Mouse (Mus musculus) embryonic facial prominence, embryonic 10.5 days (tissue): ENCODE measurements around the gene Tsc22d4. TPM values are rescaled to one million over a fixed set of nuclear protein-coding genes. Genes with fewer than 3 reads are reported as not detected.

ENCODE experiments used
- DNase-seq: peaks from one replicate; pipeline ENCODE4 v3.0.0-alpha.2; 2017; ENCODE audit warnings: low spot score
- H3K27ac ChIP-seq: fragments of 300-500 bp; sonication (generic); replicated peaks from 2 replicates; pipeline ENCODE4 v1.5.1; 2016; ENCODE audit warnings: mild to moderate bottlenecking
- H3K27me3 ChIP-seq: fragments of 300-500 bp; sonication (generic); replicated peaks from 2 replicates; pipeline ENCODE4 v1.6.1; 2016; ENCODE audit warnings: low read depth, mild to moderate bottlenecking; ENCODE audit not compliant: poor library complexity, severe bottlenecking
- H3K36me3 ChIP-seq: fragments of 300-500 bp; sonication (generic); replicated peaks from 2 replicates; pipeline ENCODE4 v1.6.1; 2016; ENCODE audit warnings: mild to moderate bottlenecking, moderate library complexity
- H3K4me1 ChIP-seq: fragments of 300-500 bp; sonication (generic); 2 replicates; pipeline ENCODE4 v1.6.1; 2016
- H3K4me3 ChIP-seq: fragments of 300-500 bp; sonication (generic); 2 replicates; pipeline ENCODE4 v1.5.1; 2016; ENCODE audit warnings: mild to moderate bottlenecking, moderate library complexity
- H3K9me3 ChIP-seq: fragments of 300-500 bp; sonication (generic); 2 replicates; pipeline ENCODE4 v1.6.1; 2016; ENCODE audit warnings: mild to moderate bottlenecking
- WGBS: fragments of 180-500 bp; shearing (Covaris S2); methylation state at CpG from one replicate; pipeline ENCODE4 v1.1.7; 2016; 5-methylcytosine and 5-hydroxymethylcytosine counted together
- polyA plus RNA-seq: library from polyadenylated mRNA; unstranded; fragments of >200 nt; fragmentation: Nextera tagmentation; extraction: Ambion mirVana; gene quantifications from 2 replicates; pipeline ENCODE4 v1.2.1, GENCODE M21; 2016

Gene Tsc22d4
- polyA plus RNA-seq, 1 experiment from 2014 or later, result 94.3 TPM

DNA sequence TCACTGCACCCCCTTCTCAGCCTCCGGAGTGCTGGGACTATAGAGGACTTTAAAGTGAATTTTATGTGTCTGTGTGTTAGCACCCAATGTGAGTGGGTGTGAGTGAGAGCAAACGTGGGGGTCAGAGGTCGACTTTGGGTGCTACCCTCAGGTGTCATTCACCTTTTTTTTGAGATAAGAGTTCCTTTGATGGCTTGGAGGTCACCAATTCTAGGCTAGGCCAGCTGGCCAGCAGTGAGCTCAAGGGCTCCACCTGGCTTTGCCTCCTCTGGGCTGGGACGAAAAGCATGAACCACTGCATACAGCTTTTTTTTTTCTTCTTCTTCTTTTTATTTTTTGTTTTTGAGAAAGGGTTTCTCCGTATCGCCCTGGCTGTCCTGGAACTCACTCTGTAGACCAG is 18.8 kb upstream of the Tsc22d4 start:
- 0 out of 2 replicates have a peak, but pooled peaks cover 15% of the 10 kb centered on the region for H3K27me3 ChIP-seq
- H3K36me3 ChIP-seq, result peaks cover 10% of the 10 kb centered on the region
- WGBS, result 73% methylated on average over 6 of the region's 6 CpGs
- H3K27ac ChIP-seq, result no peak overlapping the region
- DNase-seq, result no peak
- peaks cover 6% of the 10 kb centered on the region for H3K4me1 ChIP-seq
- no peak overlapping the region for H3K4me3 ChIP-seq
- H3K9me3 ChIP-seq, result no peaks in the 10 kb centered on the region

- Histone ChIP-seq H3K36me3 (peaks cover 67% of the 10 kb centered on the region), H3K27ac (peak overlapping the region; percentile 83), H3K27me3 (0 out of 2 replicates have a peak, but pooled peaks cover 7% of the 10 kb centered on the region), H3K9me3 (no peaks in the 10 kb centered on the region), H3K4me1 (peaks cover 44% of the 10 kb centered on the region), H3K4me3 (peak overlapping the region; percentile 15; the same call in 1 of the 2 replicates)
- DNase-seq, result peak; percentile 23
- 79% methylated on average over 12 of the region's 12 CpGs for WGBS
Observed at GRCm38 (mm10) chr5:137733638-137734288, 11.8 kb upstream of the Tsc22d4 start.

GRCm38 (mm10) chr5:137734289-137735061 is 11.1 kb upstream of the Tsc22d4 start:
- H3K4me3 ChIP-seq, result peak overlapping the region; percentile 15

GRCm38 (mm10) chr5:137737400-137737940 is 8.1 kb upstream of the Tsc22d4 start:
- no peak for DNase-seq
- Histone ChIP-seq H3K27me3 (no peaks in the 10 kb centered on the region), H3K9me3 (no peaks in the 10 kb centered on the region), H3K4me3 (peak overlapping the region; percentile 23; the same call in 1 of the 2 replicates), H3K4me1 (peaks cover 72% of the 10 kb centered on the region), H3K36me3 (peaks cover 51% of the 10 kb centered on the region), H3K27ac (peak overlapping the region; percentile 51)
- WGBS, result 86% methylated on average over 6 of the region's 6 CpGs

More at GRCm38 (mm10) chr5:137734289-137735061, 11.1 kb upstream of the Tsc22d4 start:
- Histone ChIP-seq H3K27me3 (0 out of 2 replicates have a peak, but pooled peaks cover 7% of the 10 kb centered on the region), H3K27ac (peak overlapping the region; percentile 83), H3K36me3 (peaks cover 67% of the 10 kb centered on the region), H3K4me1 (peaks cover 52% of the 10 kb centered on the region), H3K9me3 (no peaks in the 10 kb centered on the region)
- WGBS, result 70% methylated on average over 6 of the region's 6 CpGs
- DNase-seq, result peak; percentile 84

- no peak for DNase-seq
- Histone ChIP-seq H3K27ac (peak overlapping the region; percentile 21; the same call in 1 of the 2 replicates), H3K4me1 (peaks cover 65% of the 10 kb centered on the region), H3K27me3 (no peaks in the 10 kb centered on the region), H3K9me3 (no peaks in the 10 kb centered on the region), H3K4me3 (peak overlapping the region; percentile 89; the same call in 1 of the 2 replicates), H3K36me3 (peaks cover 41% of the 10 kb centered on the region)
- WGBS, result 53% methylated on average over 5 of the region's 5 CpGs
Observed at GRCm38 (mm10) chr5:137738516-137738915, 7.0 kb upstream of the Tsc22d4 start.

- DNase-seq, result no peak
- WGBS, result 60% methylated on average over 9 of the region's 9 CpGs
- H3K27ac ChIP-seq, result peak overlapping the region; percentile 21; the same call in 1 of the 2 replicates
- H3K27me3 ChIP-seq, result no peaks in the 10 kb centered on the region
- peaks cover 55% of the 10 kb centered on the region for H3K4me1 ChIP-seq
- H3K4me3 ChIP-seq, result peak overlapping the region; percentile 89; the same call in 1 of the 2 replicates
- peaks cover 33% of the 10 kb centered on the region for H3K36me3 ChIP-seq
- H3K9me3 ChIP-seq, result no peaks in the 10 kb centered on the region
Observed at GRCm38 (mm10) chr5:137739471-137739870, 6.1 kb upstream of the Tsc22d4 start.

DNA sequence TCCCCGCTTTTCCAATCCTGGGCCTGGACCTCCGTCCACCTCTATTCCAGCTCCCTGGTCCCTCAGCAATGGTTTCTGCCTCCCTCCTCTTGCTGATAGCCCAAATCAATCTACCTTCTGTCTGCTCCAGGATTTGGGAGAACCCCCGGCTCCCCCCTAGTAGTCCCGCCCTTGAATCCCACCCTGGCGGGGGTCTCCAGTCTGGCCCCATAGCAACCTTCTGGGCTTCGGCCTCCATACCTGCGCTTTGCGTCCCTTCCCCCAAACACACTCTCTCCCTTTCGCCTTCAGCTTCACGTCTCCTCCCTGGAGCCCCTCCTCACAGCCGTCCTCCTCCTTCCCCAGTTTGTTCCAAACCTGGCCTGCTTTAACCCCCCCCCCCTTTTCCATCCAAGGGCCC is 5.0 kb upstream of the Tsc22d4 start:
- peak; percentile 45 for DNase-seq
- Histone ChIP-seq H3K27ac (peak overlapping the region; percentile 91), H3K36me3 (peaks cover 23% of the 10 kb centered on the region), H3K4me3 (peak overlapping the region; percentile 89), H3K27me3 (no peaks in the 10 kb centered on the region), H3K4me1 (peaks cover 49% of the 10 kb centered on the region), H3K9me3 (no peaks in the 10 kb centered on the region)
- 11% methylated on average over 11 of the region's 11 CpGs for WGBS

GRCm38 (mm10) chr5:137741023-137741931 is 4.3 kb upstream of the Tsc22d4 start, which contains the start of gene Nyap1:
TSS of gene Nyap1 (minus strand) at chr5:137741607.
- Histone ChIP-seq H3K4me3 (peak within 1 kb of the TSS; percentile 89), H3K36me3 (peaks cover 15% of the 10 kb centered on the region), H3K4me1 (peaks cover 53% of the 10 kb centered on the region), H3K27me3 (no peaks in the 10 kb centered on the region), H3K9me3 (no peaks in the 10 kb centered on the region), H3K27ac (peak within 1 kb of the TSS; percentile 91)
- WGBS, result under 1% methylated on average over 71 of the region's 71 CpGs
- peak; percentile 90 for DNase-seq

DNA sequence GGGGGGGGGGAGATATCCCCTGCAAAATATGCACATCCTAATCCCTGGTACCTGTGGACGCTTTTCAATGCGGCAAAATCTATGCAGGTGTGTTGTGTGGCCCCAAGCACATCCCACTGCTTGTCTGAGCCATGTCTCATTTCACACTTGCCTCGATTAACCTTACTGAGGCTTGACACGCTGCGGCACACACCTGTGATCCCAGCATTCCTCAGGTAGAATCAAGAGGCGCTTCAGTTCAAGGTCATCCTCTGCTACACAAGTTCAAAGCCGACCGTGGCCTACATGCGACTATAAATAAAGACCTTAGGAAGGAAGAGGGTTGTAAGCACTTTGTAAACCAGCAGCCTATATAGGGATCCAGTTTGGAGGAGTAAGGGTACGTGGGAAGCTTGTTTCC is 3.5 kb upstream of the Tsc22d4 start:
- Histone ChIP-seq H3K27ac (no peak overlapping the region), H3K4me1 (peaks cover 59% of the 10 kb centered on the region), H3K9me3 (no peaks in the 10 kb centered on the region), H3K4me3 (peak overlapping the region; percentile 89), H3K27me3 (no peaks in the 10 kb centered on the region), H3K36me3 (peaks cover 8% of the 10 kb centered on the region)
- DNase-seq, result no peak
- WGBS, result 60% methylated on average over 10 of the region's 10 CpGs

DNA sequence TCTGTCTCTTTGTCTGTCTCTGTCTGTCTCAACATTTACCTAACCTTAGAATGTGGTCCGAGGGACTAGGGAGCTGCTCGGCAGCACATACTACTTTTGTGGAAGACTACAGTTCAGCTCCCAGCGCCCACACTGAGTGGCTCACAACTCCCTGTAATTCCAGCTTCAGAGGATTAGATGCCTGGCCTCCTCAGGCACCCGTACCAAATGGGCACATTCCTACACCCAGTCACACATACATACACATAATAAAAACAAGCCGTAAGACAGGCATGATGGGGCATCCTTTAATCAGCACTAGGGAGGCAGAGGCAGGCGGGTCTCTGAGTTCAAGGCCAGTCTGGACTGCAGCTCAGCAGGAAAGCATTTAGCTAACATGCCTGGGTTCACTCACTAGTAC is 2.7 kb upstream of the Tsc22d4 start:
- no peak for DNase-seq
- no peak overlapping the region for H3K27ac ChIP-seq
- WGBS, result 92% methylated on average over 6 of the region's 6 CpGs
- no peaks in the 10 kb centered on the region for H3K27me3 ChIP-seq
- peaks cover 64% of the 10 kb centered on the region for H3K4me1 ChIP-seq
- no peak overlapping the region for H3K4me3 ChIP-seq
- no peaks in the 10 kb centered on the region for H3K9me3 ChIP-seq
- peaks cover 2% of the 10 kb centered on the region for H3K36me3 ChIP-seq

GRCm38 (mm10) chr5:137744197-137744596 is 1.3 kb upstream of the Tsc22d4 start:
- no peak for DNase-seq
- H3K4me1 ChIP-seq, result peaks cover 66% of the 10 kb centered on the region
- H3K27me3 ChIP-seq, result no peaks in the 10 kb centered on the region
- no peaks in the 10 kb centered on the region for H3K9me3 ChIP-seq
- H3K36me3 ChIP-seq, result peaks cover 2% of the 10 kb centered on the region; the same call in 1 of the 2 replicates
- no peak overlapping the region for H3K27ac ChIP-seq
- WGBS, result 90% methylated on average over 7 of the region's 7 CpGs
- H3K4me3 ChIP-seq, result no peak overlapping the region
